Mouse (Mus musculus): ENCODE results near the gene Tnfrsf11a. TPM values are rescaled to one million over a fixed set of nuclear protein-coding genes. Genes with fewer than 3 reads are reported as not detected.

Gene Tnfrsf11a
- polyA plus RNA-seq, 1 experiment from 2014 or later: 0.31 TPM

Other genes with a start within 250 kb of the Tnfrsf11a start
- gene Pign, start 117.0 kb upstream of the Tnfrsf11a start, polyA plus RNA-seq (2016; fragmentation: Nextera tagmentation; extraction: Ambion mirVana): 9.0 and 12.5 TPM in 2 replicates
- 18.1 and 22.4 TPM in 2 replicates for gene Relch, start 116.9 kb upstream of the Tnfrsf11a start, polyA plus RNA-seq (2016; fragmentation: Nextera tagmentation; extraction: Ambion mirVana)
- gene Zcchc2, start 209.7 kb downstream of the Tnfrsf11a start, polyA plus RNA-seq (2016; fragmentation: Nextera tagmentation; extraction: Ambion mirVana): 1.4 TPM in 2 replicates